Mouse (Mus musculus): Measurements from ENCODE around the gene B4gat1.

- TF ChIP-seq CTCF (IDR thresholded peaks at IDR 0.05; ENCODE audit: low read depth), result peak; percentile 59
- no peak for TF ChIP-seq EP300 (IDR thresholded peaks at IDR 0.05; ENCODE audit: low read depth)
Observed at GRCm38 (mm10) chr19:5014961-5015398, 23.6 kb upstream of the B4gat1 start.

Measured in liver, embryonic 14.5 days (tissue).